Mouse (Mus musculus): ENCODE data around the gene Fgfr2.

- TF ChIP-seq CTCF (IDR thresholded peaks at IDR 0.05; ENCODE audit: control insufficient read depth, insufficient read depth, insufficient read length) (no peak), USF1 (IDR thresholded peaks at IDR 0.05; ENCODE audit: low read depth) (no peak), MYOD1 (IDR thresholded peaks at IDR 0.05; ENCODE audit: control insufficient read depth, insufficient read length, low read depth) (no peak), FOSL1 (IDR thresholded peaks at IDR 0.05; ENCODE audit: insufficient read depth, low read length, poor library complexity, severe bottlenecking) (no peak)
Measured at GRCm38 (mm10) chr7:132605689-132606088, 517.5 kb downstream of the Fgfr2 start.
